In genomic region chr4:150210306-150210705, GRCm38 (mm10) we compare ENCODE assay signal across 23 mouse cellular contexts. TPM values are rescaled to one million over a fixed set of nuclear protein-coding genes. Genes with fewer than 3 reads are reported as not detected.
"Had no signal": no experiment of that assay in that cellular context is flagged by ENCODE, and none has a peak within 500 bp of the region (broad histone marks: within the 10 kb centered on the region; RNA-seq: fewer than 3 reads in every experiment).

No protein-coding gene starts in this region.

- H3K4me2 ChIP-seq: lung, embryonic 14.5 days; midbrain, embryonic 11.5 days; midbrain, embryonic 13.5 days; midbrain, embryonic 15.5 days; neural tube, embryonic 12.5 days had no signal

- H3K9me3 ChIP-seq: megakaryocyte, embryonic 14.5 days; midbrain, embryonic 13.5 days; midbrain, embryonic 15.5 days; neural tube, embryonic 12.5 days had no signal

- DNase-seq: lung, adult 18-20 months; lung, embryonic 14.5 days; lung, postnatal 14 days; lung, postnatal 36 days; right cerebral cortex, postnatal 14 days; thymus, adult 18-20 months; thymus, postnatal 14 days; thymus, postnatal 36 days had no signal

- H3K36me3 ChIP-seq: midbrain, embryonic 13.5 days; midbrain, embryonic 15.5 days; neural tube, embryonic 12.5 days had no signal

- H3K27ac ChIP-seq: macrophage; midbrain, embryonic 13.5 days; midbrain, embryonic 15.5 days; neural tube, embryonic 12.5 days had no signal

- H3K4me3 ChIP-seq: megakaryocyte, embryonic 14.5 days; midbrain, embryonic 13.5 days; midbrain, embryonic 15.5 days; neural tube, embryonic 12.5 days had no signal

- H3K27me3 ChIP-seq: midbrain, embryonic 13.5 days; midbrain, embryonic 15.5 days; neural tube, embryonic 12.5 days had no signal

- H3K9ac ChIP-seq: lung, embryonic 14.5 days; midbrain, embryonic 13.5 days; midbrain, embryonic 15.5 days; neural tube, embryonic 12.5 days had no signal

- ATAC-seq: midbrain, embryonic 13.5 days; midbrain, embryonic 15.5 days had no signal

RNA-seq across cellular contexts. Expression of gene Car6, which starts 9.2 kb away (rescaled TPM):
- total RNA-seq: midbrain, postnatal 0 days; monocyte, adult 5-6 weeks; neutrophil, adult 5-6 weeks had no signal
- polyA plus RNA-seq: liver, embryonic 16.5 days; lung, embryonic 14.5 days; lung, embryonic 16.5 days; midbrain, embryonic 11.5 days; midbrain, embryonic 13.5 days; midbrain, embryonic 15.5 days; midbrain, postnatal 0 days; neural tube, embryonic 12.5 days; neural tube, embryonic 14.5 days; spleen, adult 2 months; stomach, embryonic 14.5 days; stomach, embryonic 16.5 days had no signal
